Mouse (Mus musculus) midbrain, embryonic 16.5 days (tissue): ENCODE measurements around the gene 2310046K23Rik. TPM values are rescaled to one million over a fixed set of nuclear protein-coding genes. Genes with fewer than 3 reads are reported as not detected.
A peak's percentile ranks its signal among the peaks of the same experiment; 100 is the strongest.

Experiments
- ATAC-seq: fragments of 200-750 bp; cut with Nextera tagmentation; 2 replicates; pipeline ENCODE4 v1.8.0; 2017; ENCODE audit warnings: moderate TSS enrichment
- H3K27ac ChIP-seq: fragments of 300-500 bp; sonication (generic); 2 replicates; pipeline ENCODE4 v1.5.1; 2014; ENCODE audit warnings: mild to moderate bottlenecking, low read length, mixed read lengths
- H3K27me3 ChIP-seq: fragments of 300-500 bp; sonication (generic); 2 replicates; pipeline ENCODE4 v1.6.1; 2014; ENCODE audit warnings: low read depth, low read length, mixed read lengths; ENCODE audit not compliant: control insufficient read depth, insufficient read depth
- H3K36me3 ChIP-seq: fragments of 300-500 bp; sonication (generic); 2 replicates; pipeline ENCODE4 v1.6.1; 2014; ENCODE audit warnings: mild to moderate bottlenecking, low read length, moderate library complexity, mixed read lengths; ENCODE audit not compliant: control insufficient read depth, insufficient read depth
- H3K4me1 ChIP-seq: fragments of 300-500 bp; sonication (generic); 2 replicates; pipeline ENCODE4 v1.6.1; 2014; ENCODE audit warnings: mild to moderate bottlenecking, low read length, mixed read lengths; ENCODE audit not compliant: control insufficient read depth, insufficient read depth
- H3K4me2 ChIP-seq: fragments of 300-500 bp; sonication (generic); 2 replicates; pipeline ENCODE4 v1.6.1; 2014; ENCODE audit warnings: mild to moderate bottlenecking, low read length, mixed read lengths
- H3K4me3 ChIP-seq: fragments of 300-500 bp; sonication (generic); 2 replicates; pipeline ENCODE4 v1.5.1; 2014; ENCODE audit warnings: low read depth, mild to moderate bottlenecking, low read length, moderate library complexity, mixed read lengths
- H3K9ac ChIP-seq: fragments of 300-500 bp; sonication (generic); 2 replicates; pipeline ENCODE4 v1.6.1; 2014; ENCODE audit warnings: low read depth, low read length, mixed read lengths
- H3K9me3 ChIP-seq: fragments of 300-500 bp; sonication (generic); replicated peaks from 2 replicates; pipeline ENCODE4 v1.6.1; 2014; ENCODE audit warnings: mild to moderate bottlenecking, low read length, mixed read lengths; ENCODE audit not compliant: control insufficient read depth, poor library complexity, severe bottlenecking
- WGBS: fragments of 180-500 bp; shearing (Covaris S2); extraction: QIAGEN DNeasy Blood & Tissue Kit; methylation state at CpG from one replicate; pipeline ENCODE4 v1.1.7; 2014; 5-methylcytosine and 5-hydroxymethylcytosine counted together
- polyA plus RNA-seq: library from polyadenylated mRNA; unstranded; fragments of >200 nt; fragmentation: Nextera tagmentation; extraction: Ambion mirVana; gene quantifications from 2 replicates; pipeline ENCODE4 v1.2.1, GENCODE M21; 2015

Gene 2310046K23Rik
- not detected in 2 replicates for polyA plus RNA-seq

GRCm38 (mm10) chr3:92534411-92534810, at the start of gene 2310046K23Rik:
2310046K23Rik (minus strand) TSS chr3:92534511.
- no peak for ATAC-seq
- H3K4me1 ChIP-seq: no peaks in the 10 kb centered on the region
- H3K4me3 ChIP-seq: no peak within 1 kb of the TSS
- H3K27me3 ChIP-seq: no peaks in the 10 kb centered on the region
- no peaks in the 10 kb centered on the region for H3K36me3 ChIP-seq
- no peak within 1 kb of the TSS for H3K9ac ChIP-seq
- H3K27ac ChIP-seq: no peak within 1 kb of the TSS
- 95% methylated on average over 3 of the region's 3 CpGs for WGBS
- no peak within 1 kb of the TSS for H3K4me2 ChIP-seq
- no peaks in the 10 kb centered on the region for H3K9me3 ChIP-seq

- H3K4me3 ChIP-seq: no peak overlapping the region
- H3K4me1 ChIP-seq: no peaks in the 10 kb centered on the region
- ATAC-seq: peak; percentile 81
- no peak overlapping the region for H3K4me2 ChIP-seq
- H3K9me3 ChIP-seq: no peaks in the 10 kb centered on the region
- H3K27me3 ChIP-seq: no peaks in the 10 kb centered on the region
- 39% methylated on average over 3 of the region's 3 CpGs for WGBS
- no peaks in the 10 kb centered on the region for H3K36me3 ChIP-seq
- H3K27ac ChIP-seq: no peak overlapping the region
- H3K9ac ChIP-seq: no peak overlapping the region
Measured at GRCm38 (mm10) chr3:92583164-92583826, 49.0 kb upstream of the 2310046K23Rik start.

- Histone ChIP-seq H3K9ac (no peak overlapping the region), H3K4me1 (no peaks in the 10 kb centered on the region), H3K36me3 (no peaks in the 10 kb centered on the region), H3K4me2 (no peak overlapping the region), H3K9me3 (no peaks in the 10 kb centered on the region), H3K4me3 (no peak overlapping the region), H3K27ac (no peak overlapping the region), H3K27me3 (no peaks in the 10 kb centered on the region)
- ATAC-seq: no peak
- WGBS: 62% methylated on average over 1 of the region's 1 CpGs
Measured at GRCm38 (mm10) chr3:92579508-92579907, 45.2 kb upstream of the 2310046K23Rik start.

DNA sequence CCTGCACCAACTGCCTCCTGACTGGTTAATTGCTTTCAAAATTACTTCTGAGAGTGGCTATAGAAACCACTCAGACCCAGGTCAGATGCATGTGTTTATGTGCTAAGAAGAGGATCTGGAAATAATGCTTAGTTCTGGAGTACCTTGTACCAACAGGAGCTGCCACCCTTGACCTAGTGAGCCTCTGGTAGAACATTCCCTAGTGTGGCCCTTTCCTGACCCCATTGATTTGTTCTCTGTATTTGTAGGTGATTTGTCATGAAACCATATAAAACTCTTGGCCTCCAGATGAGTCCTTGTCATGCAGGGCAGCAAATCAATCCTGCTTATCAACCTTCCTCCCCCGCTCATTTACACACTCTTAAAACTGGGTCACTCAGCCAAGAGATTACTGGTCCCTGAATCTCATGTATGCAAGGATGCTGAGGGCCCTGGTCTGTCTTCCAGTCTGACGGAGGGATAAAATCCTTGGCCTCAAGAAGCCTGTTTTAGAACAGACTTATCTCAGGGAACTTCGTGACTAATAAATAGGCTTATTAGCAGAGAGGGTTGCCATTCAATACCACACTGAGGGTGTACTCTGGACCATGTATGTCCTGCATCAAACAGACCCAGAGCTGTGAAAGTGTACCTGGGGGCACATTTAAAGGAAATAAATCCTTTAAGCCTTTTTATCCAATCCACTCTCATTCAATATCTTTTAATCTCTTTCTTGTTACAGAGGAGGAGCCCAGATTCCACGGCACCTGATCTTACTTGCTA, 44.5 kb upstream of the 2310046K23Rik start:
- H3K27ac ChIP-seq: no peak overlapping the region
- H3K9me3 ChIP-seq: no peaks in the 10 kb centered on the region
- H3K27me3 ChIP-seq: no peaks in the 10 kb centered on the region
- H3K4me1 ChIP-seq: no peaks in the 10 kb centered on the region
- H3K4me3 ChIP-seq: no peak overlapping the region
- H3K9ac ChIP-seq: no peak overlapping the region
- H3K4me2 ChIP-seq: no peak overlapping the region
- 54% methylated on average over 4 of the region's 4 CpGs for WGBS
- ATAC-seq: no peak
- no peaks in the 10 kb centered on the region for H3K36me3 ChIP-seq

GRCm38 (mm10) chr3:92573449-92574041, 39.2 kb upstream of the 2310046K23Rik start, which contains the start of gene Ivl:
Ivl (minus strand) TSS chr3:92573735.
- no peak within 1 kb of the TSS for H3K4me2 ChIP-seq
- no peaks in the 10 kb centered on the region for H3K9me3 ChIP-seq
- H3K4me1 ChIP-seq: no peaks in the 10 kb centered on the region
- no peak for ATAC-seq
- H3K27me3 ChIP-seq: no peaks in the 10 kb centered on the region
- H3K9ac ChIP-seq: no peak within 1 kb of the TSS
- no peaks in the 10 kb centered on the region for H3K36me3 ChIP-seq
- no peak within 1 kb of the TSS for H3K27ac ChIP-seq
- H3K4me3 ChIP-seq: no peak within 1 kb of the TSS
- 75% methylated on average over 1 of the region's 1 CpGs for WGBS

DNA sequence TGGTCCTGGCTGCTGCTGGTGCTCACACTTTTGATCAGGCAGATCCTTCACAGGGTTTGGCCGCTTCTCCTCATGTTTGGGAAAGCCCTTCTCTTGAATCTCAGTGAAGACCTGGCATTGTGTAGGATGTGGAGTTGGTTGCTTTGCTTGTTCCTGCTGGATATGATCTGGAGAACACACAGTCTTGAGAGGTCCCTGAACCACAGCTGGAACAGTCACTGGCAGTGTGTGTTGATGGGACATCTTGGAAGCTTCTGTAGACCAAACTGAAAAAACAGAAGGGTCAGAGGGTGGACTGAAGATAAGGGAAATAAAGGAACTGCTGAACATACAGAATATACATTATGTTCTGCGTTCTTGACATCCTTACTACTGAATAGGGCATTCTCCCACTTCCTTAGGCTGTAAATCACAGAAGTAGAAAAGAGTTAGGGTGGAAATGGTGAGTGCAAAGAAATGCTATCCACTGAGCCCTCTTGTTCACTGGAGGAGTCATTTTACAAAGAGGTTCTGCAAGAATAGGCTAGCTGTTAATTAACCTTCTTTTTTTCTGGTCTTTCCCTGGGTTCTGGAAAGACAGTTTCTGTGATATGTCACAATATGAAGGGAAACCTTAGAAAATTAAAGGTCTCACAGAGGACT, 38.3 kb upstream of the 2310046K23Rik start:
- H3K27me3 ChIP-seq: no peaks in the 10 kb centered on the region
- WGBS: 66% methylated on average over 2 of the region's 2 CpGs
- no peaks in the 10 kb centered on the region for H3K36me3 ChIP-seq
- no peaks in the 10 kb centered on the region for H3K4me1 ChIP-seq
- no peak overlapping the region for H3K4me3 ChIP-seq
- no peak for ATAC-seq
- H3K9me3 ChIP-seq: no peaks in the 10 kb centered on the region
- H3K27ac ChIP-seq: no peak overlapping the region
- no peak overlapping the region for H3K4me2 ChIP-seq
- no peak overlapping the region for H3K9ac ChIP-seq

DNA sequence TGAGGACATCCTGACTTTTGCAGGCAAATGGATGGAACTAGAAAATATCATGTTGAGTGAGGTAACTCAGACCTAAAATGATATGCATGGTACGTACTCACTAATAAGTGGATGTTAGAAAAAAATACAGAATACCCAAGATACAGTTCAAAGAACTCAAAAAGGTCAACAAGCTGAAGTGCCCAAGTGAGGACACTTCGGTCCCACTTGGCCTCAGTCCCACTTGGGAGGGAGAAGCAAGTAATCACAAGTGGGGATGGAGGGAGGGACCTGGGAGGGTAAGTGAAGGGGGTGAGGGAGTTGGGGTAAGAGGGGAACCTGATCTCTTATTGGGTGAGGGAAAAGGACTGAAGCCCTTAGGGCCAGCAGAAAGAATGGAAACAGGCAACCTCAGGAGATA, 34.4 kb upstream of the 2310046K23Rik start:
- H3K9ac ChIP-seq: no peak overlapping the region
- H3K27me3 ChIP-seq: no peaks in the 10 kb centered on the region
- no peaks in the 10 kb centered on the region for H3K36me3 ChIP-seq
- H3K4me1 ChIP-seq: no peaks in the 10 kb centered on the region
- ATAC-seq: no peak
- WGBS: 95% methylated on average over 2 of the region's 2 CpGs
- no peaks in the 10 kb centered on the region for H3K9me3 ChIP-seq
- no peak overlapping the region for H3K4me2 ChIP-seq
- H3K27ac ChIP-seq: no peak overlapping the region
- no peak overlapping the region for H3K4me3 ChIP-seq

GRCm38 (mm10) chr3:92565418-92565817, 31.1 kb upstream of the 2310046K23Rik start:
- ATAC-seq: no peak
- H3K36me3 ChIP-seq: no peaks in the 10 kb centered on the region
- H3K4me3 ChIP-seq: no peak overlapping the region
- H3K9me3 ChIP-seq: no peaks in the 10 kb centered on the region
- no peak overlapping the region for H3K4me2 ChIP-seq
- no peaks in the 10 kb centered on the region for H3K27me3 ChIP-seq
- H3K9ac ChIP-seq: no peak overlapping the region
- no peak overlapping the region for H3K27ac ChIP-seq
- no peaks in the 10 kb centered on the region for H3K4me1 ChIP-seq

DNA sequence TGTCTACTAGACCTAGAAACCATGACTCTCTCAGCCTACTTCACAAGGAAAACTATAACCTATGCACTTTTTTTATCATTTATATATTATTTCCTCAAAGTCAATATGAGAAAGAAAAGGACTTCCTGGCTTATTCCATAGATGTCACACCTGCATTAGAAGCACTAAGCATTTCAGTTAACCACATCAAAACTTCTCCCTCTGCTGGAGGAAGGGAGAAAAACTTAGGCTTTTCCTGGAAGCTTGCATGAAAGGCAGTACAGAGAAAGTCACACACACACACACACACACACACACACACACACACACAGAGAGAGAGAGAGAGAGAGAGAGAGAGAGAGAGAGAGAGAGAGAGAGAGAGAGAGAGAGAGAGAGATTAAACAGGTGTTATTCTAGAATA, 22.0 kb downstream of the 2310046K23Rik start:
- Histone ChIP-seq H3K27ac (no peak overlapping the region), H3K4me3 (no peak overlapping the region), H3K4me1 (no peaks in the 10 kb centered on the region), H3K9ac (no peak overlapping the region), H3K27me3 (no peaks in the 10 kb centered on the region), H3K4me2 (no peak overlapping the region), H3K36me3 (no peaks in the 10 kb centered on the region), H3K9me3 (no peaks in the 10 kb centered on the region)
- no peak for ATAC-seq
